Mouse (Mus musculus) limb, embryonic 12.5 days (tissue): ENCODE data around the gene Kdm5a. TPM values are rescaled to one million over a fixed set of nuclear protein-coding genes. Genes with fewer than 3 reads are reported as not detected.

Experiments used
- ATAC-seq: fragments of 200-750 bp; cut with Nextera tagmentation; 2 replicates; pipeline ENCODE4 v1.8.0; 2017; ENCODE audit warnings: low read depth, moderate TSS enrichment; ENCODE audit not compliant: insufficient number of reproducible peaks, insufficient read depth, low FRiP score, low TSS enrichment
- H3K27ac ChIP-seq: fragments of 300-500 bp; sonication (generic); 2 replicates; pipeline ENCODE4 v1.5.1; 2016; ENCODE audit warnings: mild to moderate bottlenecking, moderate library complexity
- H3K27me3 ChIP-seq: fragments of 300-500 bp; sonication (generic); 2 replicates; pipeline ENCODE4 v1.6.1; 2016; ENCODE audit warnings: mild to moderate bottlenecking, moderate library complexity
- H3K36me3 ChIP-seq: fragments of 300-500 bp; sonication (generic); 2 replicates; pipeline ENCODE4 v1.6.1; 2016; ENCODE audit warnings: mild to moderate bottlenecking, moderate library complexity
- H3K4me1 ChIP-seq: fragments of 300-500 bp; sonication (generic); replicated peaks from 2 replicates; pipeline ENCODE4 v1.6.1; 2016
- H3K4me2 ChIP-seq: fragments of 300-500 bp; sonication (generic); 2 replicates; pipeline ENCODE4 v1.6.1; 2016; ENCODE audit warnings: mild to moderate bottlenecking, moderate library complexity
- H3K4me3 ChIP-seq: fragments of 300-500 bp; sonication (generic); replicated peaks from 2 replicates; pipeline ENCODE4 v1.5.1; 2016; ENCODE audit warnings: mild to moderate bottlenecking
- H3K9ac ChIP-seq: fragments of 300-500 bp; sonication (generic); replicated peaks from 2 replicates; pipeline ENCODE4 v1.6.1; 2016; ENCODE audit warnings: mild to moderate bottlenecking, moderate library complexity
- H3K9me3 ChIP-seq: fragments of 300-500 bp; sonication (generic); 2 replicates; pipeline ENCODE4 v1.6.1; 2016; ENCODE audit warnings: mild to moderate bottlenecking, moderate library complexity
- WGBS: fragments of 180-500 bp; shearing (Covaris S2); methylation state at CpG from one replicate; pipeline ENCODE4 v1.1.7; 2016; 5-methylcytosine and 5-hydroxymethylcytosine counted together
- polyA plus RNA-seq: library from polyadenylated mRNA; unstranded; fragments of >200 nt; fragmentation: Nextera tagmentation; extraction: Ambion mirVana; gene quantifications from 2 replicates; pipeline ENCODE4 v1.2.1, GENCODE M21; 2016

Gene Kdm5a
- polyA plus RNA-seq, 1 experiment from 2014 or later = 56.5 TPM

- H3K36me3 ChIP-seq = peaks cover 50% of the 10 kb centered on the region
- no peak for ATAC-seq
- H3K4me2 ChIP-seq = no peak overlapping the region
- WGBS = 77% methylated on average over 14 of the region's 14 CpGs
- no peaks in the 10 kb centered on the region for H3K27me3 ChIP-seq
- H3K4me3 ChIP-seq = no peak overlapping the region
- no peaks in the 10 kb centered on the region for H3K9me3 ChIP-seq
- no peak overlapping the region for H3K27ac ChIP-seq
- H3K4me1 ChIP-seq = no peaks in the 10 kb centered on the region
- H3K9ac ChIP-seq = no peak overlapping the region
These were observed 79.7 kb downstream of the Kdm5a start for GRCm38 (mm10) chr6:120443363-120444355.

GRCm38 (mm10) chr6:120450208-120450607 lies 86.3 kb downstream of the Kdm5a start:
- Histone ChIP-seq H3K4me2 (no peak overlapping the region), H3K36me3 (peaks cover 1% of the 10 kb centered on the region; the same call in 1 of the 2 replicates), H3K4me1 (peaks cover 8% of the 10 kb centered on the region; the same call in 1 of the 2 replicates), H3K4me3 (no peak overlapping the region), H3K27ac (no peak overlapping the region), H3K27me3 (no peaks in the 10 kb centered on the region), H3K9me3 (no peaks in the 10 kb centered on the region), H3K9ac (no peak overlapping the region)
- WGBS = 92% methylated on average over 3 of the region's 3 CpGs
- ATAC-seq = no peak

GRCm38 (mm10) chr6:120452384-120453102 lies 88.6 kb downstream of the Kdm5a start:
- Histone ChIP-seq H3K27ac (no peak overlapping the region), H3K4me2 (no peak overlapping the region), H3K9me3 (no peaks in the 10 kb centered on the region), H3K4me3 (no peak overlapping the region), H3K9ac (no peak overlapping the region), H3K27me3 (no peaks in the 10 kb centered on the region), H3K36me3 (no peaks in the 10 kb centered on the region), H3K4me1 (peaks cover 8% of the 10 kb centered on the region; the same call in 1 of the 2 replicates)
- ATAC-seq = no peak
- 91% methylated on average over 11 of the region's 11 CpGs for WGBS

- WGBS = 89% methylated on average over 5 of the region's 5 CpGs
- no peak overlapping the region for H3K9ac ChIP-seq
- H3K4me1 ChIP-seq = peaks cover 8% of the 10 kb centered on the region; the same call in 1 of the 2 replicates
- no peak overlapping the region for H3K4me3 ChIP-seq
- H3K36me3 ChIP-seq = no peaks in the 10 kb centered on the region
- ATAC-seq = no peak
- H3K27ac ChIP-seq = no peak overlapping the region
- H3K27me3 ChIP-seq = no peaks in the 10 kb centered on the region
- H3K9me3 ChIP-seq = no peaks in the 10 kb centered on the region
- no peak overlapping the region for H3K4me2 ChIP-seq
These were observed 89.2 kb downstream of the Kdm5a start for GRCm38 (mm10) chr6:120453103-120453445.

GRCm38 (mm10) chr6:120453556-120453955 lies 89.6 kb downstream of the Kdm5a start:
- Histone ChIP-seq H3K4me1 (peaks cover 8% of the 10 kb centered on the region; the same call in 1 of the 2 replicates), H3K36me3 (no peaks in the 10 kb centered on the region), H3K27me3 (no peaks in the 10 kb centered on the region), H3K9me3 (no peaks in the 10 kb centered on the region), H3K27ac (no peak overlapping the region), H3K9ac (no peak overlapping the region), H3K4me2 (no peak overlapping the region), H3K4me3 (no peak overlapping the region)
- no peak for ATAC-seq
- 94% methylated on average over 3 of the region's 3 CpGs for WGBS

GRCm38 (mm10) chr6:120454627-120455077 lies 90.7 kb downstream of the Kdm5a start:
- Histone ChIP-seq H3K27me3 (no peaks in the 10 kb centered on the region), H3K4me2 (no peak overlapping the region), H3K36me3 (no peaks in the 10 kb centered on the region), H3K9me3 (no peaks in the 10 kb centered on the region), H3K27ac (no peak overlapping the region), H3K9ac (no peak overlapping the region), H3K4me3 (no peak overlapping the region), H3K4me1 (peaks cover 8% of the 10 kb centered on the region; the same call in 1 of the 2 replicates)
- no peak for ATAC-seq
- WGBS = 37% methylated on average over 11 of the region's 11 CpGs

- H3K9ac ChIP-seq = no peak overlapping the region
- ATAC-seq = no peak
- no peak overlapping the region for H3K4me3 ChIP-seq
- H3K9me3 ChIP-seq = no peaks in the 10 kb centered on the region
- H3K4me1 ChIP-seq = peaks cover 8% of the 10 kb centered on the region; the same call in 1 of the 2 replicates
- no peaks in the 10 kb centered on the region for H3K36me3 ChIP-seq
- 68% methylated on average over 7 of the region's 7 CpGs for WGBS
- H3K27me3 ChIP-seq = peaks cover 14% of the 10 kb centered on the region
- no peak overlapping the region for H3K4me2 ChIP-seq
- no peak overlapping the region for H3K27ac ChIP-seq
These were observed 93.2 kb downstream of the Kdm5a start for GRCm38 (mm10) chr6:120457074-120457473.

GRCm38 (mm10) chr6:120457751-120458150 lies 93.8 kb downstream of the Kdm5a start:
- no peak for ATAC-seq
- 92% methylated on average over 5 of the region's 5 CpGs for whole genome bisulfite sequencing

GRCm38 (mm10) chr6:120461217-120461616 lies 97.3 kb downstream of the Kdm5a start:
- peaks cover 49% of the 10 kb centered on the region for H3K27me3 ChIP-seq
- ATAC-seq = no peak
- WGBS = 64% methylated on average over 15 of the region's 15 CpGs

More at GRCm38 (mm10) chr6:120457751-120458150, 93.8 kb downstream of the Kdm5a start:
- no peaks in the 10 kb centered on the region for H3K36me3 ChIP-seq
- no peaks in the 10 kb centered on the region for H3K9me3 ChIP-seq
- peaks cover 20% of the 10 kb centered on the region for H3K27me3 ChIP-seq
- no peak overlapping the region for H3K27ac ChIP-seq
- H3K4me1 ChIP-seq = peaks cover 8% of the 10 kb centered on the region; the same call in 1 of the 2 replicates
- H3K9ac ChIP-seq = no peak overlapping the region
- H3K4me3 ChIP-seq = no peak overlapping the region
- no peak overlapping the region for H3K4me2 ChIP-seq

GRCm38 (mm10) chr6:120462251-120462650 lies 98.3 kb downstream of the Kdm5a start:
- ATAC-seq = no peak
- Histone ChIP-seq H3K27ac (no peak overlapping the region), H3K4me3 (no peak overlapping the region), H3K27me3 (peaks cover 49% of the 10 kb centered on the region), H3K4me2 (no peak overlapping the region), H3K9ac (no peak overlapping the region), H3K9me3 (no peaks in the 10 kb centered on the region), H3K36me3 (no peaks in the 10 kb centered on the region), H3K4me1 (peaks cover 12% of the 10 kb centered on the region)
- 67% methylated on average over 6 of the region's 6 CpGs for WGBS

More at GRCm38 (mm10) chr6:120461217-120461616, 97.3 kb downstream of the Kdm5a start:
- Histone ChIP-seq H3K27ac (no peak overlapping the region), H3K9me3 (no peaks in the 10 kb centered on the region), H3K4me2 (no peak overlapping the region), H3K4me3 (no peak overlapping the region), H3K4me1 (peaks cover 12% of the 10 kb centered on the region), H3K9ac (no peak overlapping the region), H3K36me3 (no peaks in the 10 kb centered on the region)
